Mouse (Mus musculus): ENCODE data around the gene Kri1. TPM values are rescaled to one million over a fixed set of nuclear protein-coding genes. Genes with fewer than 3 reads are reported as not detected.

Gene Kri1
- polyA plus RNA-seq, 1 experiment from 2014 or later, result 15.9 TPM

GRCm38 (mm10) chr9:21288404-21289336 is 901 bp upstream of the Kri1 start:
- Histone ChIP-seq H3K9me3 (ENCODE audit: control insufficient read depth, low read length) (no peaks in the 10 kb centered on the region), H3K27ac (ENCODE audit: low read depth, low read length) (peak overlapping the region; percentile 77), H3K4me1 (replicated peaks; ENCODE audit: control insufficient read depth, insufficient read depth, low read length) (peaks cover 8% of the 10 kb centered on the region), H3K36me3 (ENCODE audit: control insufficient read depth, insufficient read depth, low read length) (peaks cover 5% of the 10 kb centered on the region), H3K27me3 (ENCODE audit: control insufficient read depth, insufficient read depth, low read length) (no peaks in the 10 kb centered on the region), H3K4me2 (replicated peaks; ENCODE audit: low read depth, low read length) (peak overlapping the region; percentile 80), H3K4me3 (ENCODE audit: low read depth, low read length) (peak overlapping the region; percentile 80), H3K9ac (ENCODE audit: low read depth, low read length) (0 out of 2 replicates have a peak overlapping the region, but pooled peaks have one; percentile 78)
- WGBS, result 84% methylated on average over 13 of the region's 13 CpGs
- ATAC-seq (ENCODE audit: low FRiP score) (no peak), DNase-seq (ENCODE audit: low spot score) (no peak)

DNA sequence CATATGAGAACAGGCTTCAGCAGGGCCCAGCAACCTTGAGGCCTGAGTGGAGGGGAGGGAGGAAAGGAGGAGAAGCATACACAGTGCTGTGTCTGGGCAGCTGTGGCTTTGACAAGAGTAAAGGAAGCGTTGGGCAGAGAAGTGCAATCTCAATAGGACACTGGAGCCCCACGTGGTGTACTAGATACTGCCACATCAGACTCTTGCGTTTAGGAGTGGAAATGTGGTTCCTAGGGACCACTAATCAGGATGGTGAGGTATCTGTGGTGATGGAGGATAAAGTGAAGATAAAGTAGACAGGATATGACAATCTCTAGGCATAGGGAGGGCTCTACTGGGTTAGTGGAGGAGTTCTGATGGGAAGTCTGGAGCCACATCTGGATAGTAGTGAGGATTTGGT is 1.0 kb downstream of the Kri1 start:
- Histone ChIP-seq H3K4me1 (replicated peaks; ENCODE audit: control insufficient read depth, insufficient read depth, low read length) (peaks cover 8% of the 10 kb centered on the region), H3K9me3 (ENCODE audit: control insufficient read depth, low read length) (no peaks in the 10 kb centered on the region), H3K36me3 (ENCODE audit: control insufficient read depth, insufficient read depth, low read length) (peaks cover 8% of the 10 kb centered on the region), H3K27me3 (ENCODE audit: control insufficient read depth, insufficient read depth, low read length) (no peaks in the 10 kb centered on the region), H3K27ac (ENCODE audit: low read depth, low read length) (no peak overlapping the region), H3K9ac (ENCODE audit: low read depth, low read length) (peak overlapping the region; percentile 78; the same call in 1 of the 2 replicates), H3K4me3 (ENCODE audit: low read depth, low read length) (peak overlapping the region; percentile 80), H3K4me2 (replicated peaks; ENCODE audit: low read depth, low read length) (peak overlapping the region; percentile 80)
- WGBS, result 72% methylated on average over 3 of the region's 3 CpGs
- no peak for DNase-seq (ENCODE audit: low spot score)
- ATAC-seq (ENCODE audit: low FRiP score), result no peak

DNA sequence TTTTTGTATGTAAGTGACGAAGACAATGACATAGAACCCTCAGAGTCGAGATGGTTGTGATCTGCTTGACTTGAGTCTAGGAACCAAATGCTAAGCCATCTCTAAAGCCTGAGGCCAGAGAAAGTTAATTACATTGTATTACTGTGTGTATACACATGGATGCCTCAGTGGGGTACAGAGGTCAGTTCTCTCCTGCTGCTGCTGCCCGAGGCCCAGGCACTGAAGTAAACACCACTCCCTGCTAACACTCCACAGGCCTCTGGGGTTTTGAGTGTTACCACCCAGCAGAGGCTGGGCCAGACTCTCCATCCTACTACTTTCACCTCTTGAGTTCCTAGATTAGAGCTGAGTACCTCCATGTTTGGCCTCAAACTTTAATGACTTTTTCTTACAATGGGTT is 3.8 kb downstream of the Kri1 start:
- Histone ChIP-seq H3K36me3 (ENCODE audit: control insufficient read depth, insufficient read depth, low read length) (peaks cover 15% of the 10 kb centered on the region), H3K4me2 (replicated peaks; ENCODE audit: low read depth, low read length) (no peak overlapping the region), H3K9ac (ENCODE audit: low read depth, low read length) (no peak overlapping the region), H3K9me3 (ENCODE audit: control insufficient read depth, low read length) (no peaks in the 10 kb centered on the region), H3K27ac (ENCODE audit: low read depth, low read length) (no peak overlapping the region), H3K4me1 (replicated peaks; ENCODE audit: control insufficient read depth, insufficient read depth, low read length) (peaks cover 4% of the 10 kb centered on the region; the same call in 1 of the 2 replicates), H3K4me3 (ENCODE audit: low read depth, low read length) (no peak overlapping the region), H3K27me3 (ENCODE audit: control insufficient read depth, insufficient read depth, low read length) (no peaks in the 10 kb centered on the region)
- DNase-seq (ENCODE audit: low spot score) (no peak), ATAC-seq (ENCODE audit: low FRiP score) (no peak)
- 89% methylated on average over 3 of the region's 3 CpGs for WGBS

GRCm38 (mm10) chr9:21283591-21283990 is 4.2 kb downstream of the Kri1 start:
- Histone ChIP-seq H3K9me3 (ENCODE audit: control insufficient read depth, low read length) (no peaks in the 10 kb centered on the region), H3K4me3 (ENCODE audit: low read depth, low read length) (no peak overlapping the region), H3K27ac (ENCODE audit: low read depth, low read length) (no peak overlapping the region), H3K9ac (ENCODE audit: low read depth, low read length) (no peak overlapping the region), H3K27me3 (ENCODE audit: control insufficient read depth, insufficient read depth, low read length) (no peaks in the 10 kb centered on the region), H3K36me3 (ENCODE audit: control insufficient read depth, insufficient read depth, low read length) (peaks cover 15% of the 10 kb centered on the region), H3K4me1 (replicated peaks; ENCODE audit: control insufficient read depth, insufficient read depth, low read length) (peaks cover 4% of the 10 kb centered on the region; the same call in 1 of the 2 replicates), H3K4me2 (replicated peaks; ENCODE audit: low read depth, low read length) (no peak overlapping the region)
- 94% methylated on average over 5 of the region's 5 CpGs for WGBS
- ATAC-seq (ENCODE audit: low FRiP score) (no peak), DNase-seq (ENCODE audit: low spot score) (no peak)

DNA sequence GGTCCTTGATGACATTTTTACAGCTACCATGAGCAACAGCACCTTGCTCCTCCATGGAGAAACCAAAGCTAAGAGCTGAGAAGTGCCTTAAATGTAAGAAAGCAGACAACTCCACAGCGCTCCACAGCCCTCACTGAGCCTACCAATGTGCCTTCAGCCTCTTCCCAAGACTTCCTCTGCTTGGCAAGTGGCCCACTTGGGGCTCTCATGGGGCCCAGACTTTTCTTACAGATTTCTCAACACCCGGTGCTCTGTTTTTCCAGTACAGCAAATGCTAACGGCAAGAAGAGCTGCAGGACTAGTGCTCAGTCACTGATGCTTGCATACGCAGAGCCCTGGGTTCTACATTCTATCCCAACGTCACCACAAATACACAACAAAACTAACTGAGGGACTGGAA is 10.0 kb downstream of the Kri1 start:
- Histone ChIP-seq H3K27me3 (ENCODE audit: control insufficient read depth, insufficient read depth, low read length) (no peaks in the 10 kb centered on the region), H3K4me1 (replicated peaks; ENCODE audit: control insufficient read depth, insufficient read depth, low read length) (no peaks in the 10 kb centered on the region), H3K4me3 (ENCODE audit: low read depth, low read length) (no peak overlapping the region), H3K27ac (ENCODE audit: low read depth, low read length) (no peak overlapping the region), H3K9me3 (ENCODE audit: control insufficient read depth, low read length) (no peaks in the 10 kb centered on the region), H3K4me2 (replicated peaks; ENCODE audit: low read depth, low read length) (no peak overlapping the region), H3K36me3 (ENCODE audit: control insufficient read depth, insufficient read depth, low read length) (peaks cover 23% of the 10 kb centered on the region), H3K9ac (ENCODE audit: low read depth, low read length) (no peak overlapping the region)
- no peak for ATAC-seq (ENCODE audit: low FRiP score)
- no peak for DNase-seq (ENCODE audit: low spot score)
- 94% methylated on average over 5 of the region's 5 CpGs for WGBS

GRCm38 (mm10) chr9:21276307-21276706 is 11.5 kb downstream of the Kri1 start:
- Histone ChIP-seq H3K27me3 (ENCODE audit: control insufficient read depth, insufficient read depth, low read length) (no peaks in the 10 kb centered on the region), H3K4me2 (replicated peaks; ENCODE audit: low read depth, low read length) (no peak overlapping the region), H3K9ac (ENCODE audit: low read depth, low read length) (no peak overlapping the region), H3K4me3 (ENCODE audit: low read depth, low read length) (no peak overlapping the region), H3K36me3 (ENCODE audit: control insufficient read depth, insufficient read depth, low read length) (peaks cover 21% of the 10 kb centered on the region), H3K4me1 (replicated peaks; ENCODE audit: control insufficient read depth, insufficient read depth, low read length) (no peaks in the 10 kb centered on the region), H3K9me3 (ENCODE audit: control insufficient read depth, low read length) (no peaks in the 10 kb centered on the region), H3K27ac (ENCODE audit: low read depth, low read length) (no peak overlapping the region)
- ATAC-seq (ENCODE audit: low FRiP score) (no peak), DNase-seq (ENCODE audit: low spot score) (no peak)
- WGBS, result 92% methylated on average over 8 of the region's 8 CpGs

GRCm38 (mm10) chr9:21275727-21276126 is 12.0 kb downstream of the Kri1 start:
- no peaks in the 10 kb centered on the region for H3K27me3 ChIP-seq (ENCODE audit: control insufficient read depth, insufficient read depth, low read length)
- DNase-seq (ENCODE audit: low spot score) (no peak), ATAC-seq (ENCODE audit: low FRiP score) (0 out of 2 replicates have a peak, but pooled peaks have one; percentile 20)
- no peaks in the 10 kb centered on the region for H3K9me3 ChIP-seq (ENCODE audit: control insufficient read depth, low read length)
- H3K9ac ChIP-seq (ENCODE audit: low read depth, low read length), result no peak overlapping the region
- no peak overlapping the region for H3K4me2 ChIP-seq (replicated peaks; ENCODE audit: low read depth, low read length)
- no peak overlapping the region for H3K4me3 ChIP-seq (ENCODE audit: low read depth, low read length)
- H3K4me1 ChIP-seq (replicated peaks; ENCODE audit: control insufficient read depth, insufficient read depth, low read length), result no peaks in the 10 kb centered on the region
- H3K36me3 ChIP-seq (ENCODE audit: control insufficient read depth, insufficient read depth, low read length), result peaks cover 19% of the 10 kb centered on the region
- H3K27ac ChIP-seq (ENCODE audit: low read depth, low read length), result no peak overlapping the region
- WGBS, result 89% methylated on average over 12 of the region's 12 CpGs

GRCm38 (mm10) chr9:21275013-21275710 is 12.6 kb downstream of the Kri1 start:
- DNase-seq (ENCODE audit: low spot score), result no peak
- 84% methylated on average over 7 of the region's 7 CpGs for WGBS

More at GRCm38 (mm10) chr9:21275013-21275710, 12.6 kb downstream of the Kri1 start:
- ATAC-seq (ENCODE audit: low FRiP score), result no peak
- no peaks in the 10 kb centered on the region for H3K9me3 ChIP-seq (ENCODE audit: control insufficient read depth, low read length)
- no peak overlapping the region for H3K4me2 ChIP-seq (replicated peaks; ENCODE audit: low read depth, low read length)
- H3K9ac ChIP-seq (ENCODE audit: low read depth, low read length), result no peak overlapping the region
- no peaks in the 10 kb centered on the region for H3K27me3 ChIP-seq (ENCODE audit: control insufficient read depth, insufficient read depth, low read length)
- no peak overlapping the region for H3K27ac ChIP-seq (ENCODE audit: low read depth, low read length)
- no peaks in the 10 kb centered on the region for H3K4me1 ChIP-seq (replicated peaks; ENCODE audit: control insufficient read depth, insufficient read depth, low read length)
- peaks cover 19% of the 10 kb centered on the region for H3K36me3 ChIP-seq (ENCODE audit: control insufficient read depth, insufficient read depth, low read length)
- no peak overlapping the region for H3K4me3 ChIP-seq (ENCODE audit: low read depth, low read length)

Measured in hindbrain, embryonic 11.5 days (tissue).